ENCODE assay signal across 26 mouse cellular contexts in the genomic region with DNA sequence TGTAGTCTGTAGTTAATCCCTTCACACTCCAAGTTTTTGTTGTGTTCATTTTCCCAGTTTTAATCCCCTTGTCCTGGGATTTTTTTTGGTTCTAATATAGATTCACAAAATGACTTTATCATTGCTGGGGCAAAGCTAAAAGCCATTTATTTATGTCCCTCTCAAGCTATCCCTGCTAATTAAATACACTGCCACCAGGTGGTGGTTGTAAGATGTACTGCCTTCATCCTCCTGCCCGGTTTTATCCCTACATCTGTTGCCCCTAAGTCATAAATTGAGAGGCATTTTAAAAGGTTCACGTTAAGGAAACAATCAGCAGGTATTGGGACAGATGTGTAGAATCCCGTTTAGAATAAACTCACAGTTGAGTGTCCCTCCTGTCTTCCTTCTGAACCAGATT. TPM values are rescaled to one million over a fixed set of nuclear protein-coding genes. Genes with fewer than 3 reads are reported as not detected.
DNase-seq lines count a peak whose midpoint lies in the region; ATAC-seq and TF ChIP-seq lines count a peak whose summit lies in the region.
"Had no signal": no experiment of that assay in that cellular context is flagged by ENCODE, and none has a peak within 500 bp of the region (broad histone marks: within the 10 kb centered on the region; RNA-seq: fewer than 3 reads in every experiment).

No protein-coding gene starts in this region.

- H3K27me3 ChIP-seq in forebrain, postnatal 0 days (ENCODE audit: insufficient read depth, low read length), result no peaks in the 10 kb centered on the region
- no peaks in the 10 kb centered on the region for H3K27me3 ChIP-seq in forebrain, embryonic 14.5 days (replicated peaks; ENCODE audit: control insufficient read depth, insufficient read depth, low read length)
- no peaks in the 10 kb centered on the region for H3K27me3 ChIP-seq in kidney, postnatal 0 days (ENCODE audit: insufficient read depth, low read length)
- no peaks in the 10 kb centered on the region for H3K27me3 ChIP-seq in midbrain, postnatal 0 days (ENCODE audit: insufficient read depth, low read length)
- H3K27me3 ChIP-seq in midbrain, embryonic 15.5 days (replicated peaks), result no peaks in the 10 kb centered on the region
- H3K27me3 ChIP-seq: embryonic facial prominence, embryonic 12.5 days; embryonic facial prominence, embryonic 15.5 days; forebrain, embryonic 15.5 days; hindbrain, embryonic 13.5 days had no signal

- ATAC-seq in forebrain, postnatal 0 days, result no peak
- no peak for ATAC-seq in forebrain, embryonic 14.5 days
- ATAC-seq in kidney, postnatal 0 days (replicated peaks; ENCODE audit: low FRiP score, low read depth), result no peak
- ATAC-seq in midbrain, postnatal 0 days (ENCODE audit: low FRiP score), result no peak
- no peak for ATAC-seq in midbrain, embryonic 15.5 days (replicated peaks)
- ATAC-seq: activated CD4-positive, CD25-positive, alpha-beta regulatory T cell, adult 4 months; CD4-positive, CD25-positive, alpha-beta regulatory T cell, adult 4 months; forebrain, embryonic 15.5 days; hindbrain, embryonic 16.5 days; inflammation-experienced regulatory T-cells, adult 6 months had no signal

- DNase-seq in forebrain, postnatal 0 days, result no peak
- DNase-seq in forebrain, embryonic 14.5 days (ENCODE audit: low spot score), result no peak
- no peak for DNase-seq in kidney, postnatal 0 days (ENCODE audit: low spot score)
- DNase-seq in kidney, postnatal 25 days, result no peak
- no peak for DNase-seq in midbrain, postnatal 0 days (ENCODE audit: low spot score)
- DNase-seq in brain, embryonic 14.5 days (ENCODE audit: low read depth), result no peak
- DNase-seq in kidney, adult 18-20 months, result no peak
- DNase-seq: adrenal gland, adult 8-10 months; adrenal gland, postnatal 25 days; cerebellum, adult 2 months; cerebellum, postnatal 25 days; gastrocnemius, postnatal 10 days had no signal

- H3K36me3 ChIP-seq in forebrain, postnatal 0 days (ENCODE audit: insufficient read depth), result no peaks in the 10 kb centered on the region
- H3K36me3 ChIP-seq in forebrain, embryonic 14.5 days (ENCODE audit: control insufficient read depth, insufficient read depth, low read length), result no peaks in the 10 kb centered on the region
- H3K36me3 ChIP-seq in kidney, postnatal 0 days (ENCODE audit: insufficient read depth, low read length), result no peaks in the 10 kb centered on the region
- H3K36me3 ChIP-seq in midbrain, postnatal 0 days (ENCODE audit: insufficient read depth, low read length), result no peaks in the 10 kb centered on the region
- no peaks in the 10 kb centered on the region for H3K36me3 ChIP-seq in midbrain, embryonic 15.5 days (replicated peaks)
- H3K36me3 ChIP-seq: embryonic facial prominence, embryonic 12.5 days; embryonic facial prominence, embryonic 15.5 days; forebrain, embryonic 15.5 days; hindbrain, embryonic 13.5 days had no signal

- peak; percentile 40; the same call in 1 of the 2 replicates for TF ChIP-seq CTCF in forebrain, postnatal 0 days (IDR thresholded peaks at IDR 0.05; ENCODE audit: low read depth)
- peak; percentile 43; the same call in 1 of the 2 replicates for TF ChIP-seq CTCF in kidney, postnatal 0 days (IDR thresholded peaks at IDR 0.05; ENCODE audit: low read depth)
- peak; percentile 50 for TF ChIP-seq CTCF in midbrain, postnatal 0 days (IDR thresholded peaks at IDR 0.05)
- peak; percentile 27; the same call in 1 of the 2 replicates for TF ChIP-seq CTCF in brain, embryonic 14.5 days (IDR thresholded peaks at IDR 0.05; ENCODE audit: borderline replicate concordance, extremely low read depth, insufficient read depth, insufficient read length)

- H3K9ac ChIP-seq in forebrain, postnatal 0 days, result no peak overlapping the region
- H3K9ac ChIP-seq in forebrain, embryonic 14.5 days (ENCODE audit: low read length), result no peak overlapping the region
- H3K9ac ChIP-seq in kidney, postnatal 0 days (ENCODE audit: low read depth, low read length), result no peak overlapping the region
- no peak overlapping the region for H3K9ac ChIP-seq in midbrain, postnatal 0 days (replicated peaks; ENCODE audit: low read length, poor library complexity, severe bottlenecking)
- H3K9ac ChIP-seq in midbrain, embryonic 15.5 days, result no peak overlapping the region
- H3K9ac ChIP-seq: embryonic facial prominence, embryonic 12.5 days; embryonic facial prominence, embryonic 15.5 days; forebrain, embryonic 15.5 days; hindbrain, embryonic 13.5 days had no signal

- WGBS in forebrain, postnatal 0 days, result 50% methylated on average over 3 of the region's 3 CpGs
- WGBS in forebrain, embryonic 14.5 days, result 46% methylated on average over 3 of the region's 3 CpGs
- WGBS in kidney, postnatal 0 days, result 17% methylated on average over 3 of the region's 3 CpGs
- 43% methylated on average over 3 of the region's 3 CpGs for WGBS in midbrain, postnatal 0 days
- 50% methylated on average over 3 of the region's 3 CpGs for WGBS in midbrain, embryonic 15.5 days

- no peaks in the 10 kb centered on the region for H3K9me3 ChIP-seq in forebrain, postnatal 0 days (ENCODE audit: low read length)
- no peaks in the 10 kb centered on the region for H3K9me3 ChIP-seq in forebrain, embryonic 14.5 days (replicated peaks; ENCODE audit: control insufficient read depth, low read length)
- H3K9me3 ChIP-seq in kidney, postnatal 0 days (replicated peaks; ENCODE audit: low read length), result no peaks in the 10 kb centered on the region
- H3K9me3 ChIP-seq in midbrain, postnatal 0 days (ENCODE audit: low read length), result no peaks in the 10 kb centered on the region
- H3K9me3 ChIP-seq in midbrain, embryonic 15.5 days, result no peaks in the 10 kb centered on the region
- H3K9me3 ChIP-seq: embryonic facial prominence, embryonic 12.5 days; embryonic facial prominence, embryonic 15.5 days; forebrain, embryonic 15.5 days; hindbrain, embryonic 13.5 days had no signal

- H3K4me2 ChIP-seq in forebrain, postnatal 0 days (ENCODE audit: low read depth), result no peak overlapping the region
- no peak overlapping the region for H3K4me2 ChIP-seq in forebrain, embryonic 14.5 days (ENCODE audit: low read length)
- H3K4me2 ChIP-seq in kidney, postnatal 0 days (ENCODE audit: low read length), result no peak overlapping the region
- H3K4me2 ChIP-seq in midbrain, postnatal 0 days (ENCODE audit: low read depth, low read length, poor library complexity, severe bottlenecking), result no peak overlapping the region
- H3K4me2 ChIP-seq in midbrain, embryonic 15.5 days, result no peak overlapping the region
- H3K4me2 ChIP-seq: embryonic facial prominence, embryonic 12.5 days; embryonic facial prominence, embryonic 15.5 days; forebrain, embryonic 15.5 days; heart, embryonic 11.5 days; hindbrain, embryonic 13.5 days had no signal

- H3K4me1 ChIP-seq in forebrain, postnatal 0 days (ENCODE audit: insufficient read depth), result no peaks in the 10 kb centered on the region; the same call in 1 of the 2 replicates
- H3K4me1 ChIP-seq in forebrain, embryonic 14.5 days (ENCODE audit: control insufficient read depth, insufficient read depth, low read length), result no peaks in the 10 kb centered on the region
- H3K4me1 ChIP-seq in kidney, postnatal 0 days (replicated peaks; ENCODE audit: insufficient read depth, low read length), result no peaks in the 10 kb centered on the region
- H3K4me1 ChIP-seq in midbrain, postnatal 0 days (ENCODE audit: insufficient read depth, low read length), result no peaks in the 10 kb centered on the region
- H3K4me1 ChIP-seq in midbrain, embryonic 15.5 days, result no peaks in the 10 kb centered on the region
- H3K4me1 ChIP-seq: embryonic facial prominence, embryonic 12.5 days; embryonic facial prominence, embryonic 15.5 days; forebrain, embryonic 15.5 days; hindbrain, embryonic 13.5 days had no signal

- no peak overlapping the region for H3K27ac ChIP-seq in forebrain, postnatal 0 days (ENCODE audit: low read depth, low read length)
- no peak overlapping the region for H3K27ac ChIP-seq in forebrain, embryonic 14.5 days (ENCODE audit: low read depth, low read length)
- no peak overlapping the region for H3K27ac ChIP-seq in kidney, postnatal 0 days
- H3K27ac ChIP-seq in midbrain, postnatal 0 days (ENCODE audit: low read depth, low read length), result no peak overlapping the region
- no peak overlapping the region for H3K27ac ChIP-seq in midbrain, embryonic 15.5 days
- H3K27ac ChIP-seq: embryonic facial prominence, embryonic 12.5 days; embryonic facial prominence, embryonic 15.5 days; forebrain, embryonic 15.5 days; hindbrain, embryonic 13.5 days had no signal

- H3K4me3 ChIP-seq in forebrain, postnatal 0 days (ENCODE audit: low read depth, low read length), result no peak overlapping the region
- H3K4me3 ChIP-seq in forebrain, embryonic 14.5 days (ENCODE audit: low read depth, low read length), result no peak overlapping the region
- no peak overlapping the region for H3K4me3 ChIP-seq in kidney, postnatal 0 days (replicated peaks; ENCODE audit: low read depth, low read length)
- H3K4me3 ChIP-seq in midbrain, postnatal 0 days (ENCODE audit: low read depth, low read length), result no peak overlapping the region
- no peak overlapping the region for H3K4me3 ChIP-seq in midbrain, embryonic 15.5 days
- H3K4me3 ChIP-seq: embryonic facial prominence, embryonic 12.5 days; embryonic facial prominence, embryonic 15.5 days; forebrain, embryonic 15.5 days; hindbrain, embryonic 13.5 days had no signal

- no peak for TF ChIP-seq POLR2A in brain, embryonic 14.5 days (IDR thresholded peaks at IDR 0.05; ENCODE audit: borderline replicate concordance, extremely low read depth, insufficient read depth, insufficient read length, poor library complexity, severe bottlenecking)

RNA-seq across cellular contexts. Expression of a gene that starts 14.6 kb away (rescaled TPM):
- total RNA-seq in forebrain, postnatal 0 days (2014; rRNA removed), result 31.8 and 35.5 TPM in 2 replicates
- polyA plus RNA-seq in forebrain, postnatal 0 days (2015; fragmentation: Nextera tagmentation; extraction: Ambion mirVana), result 9.7 and 17.3 TPM in 2 replicates
- 3.9 and 5.8 TPM in 2 replicates for polyA plus RNA-seq in forebrain, embryonic 14.5 days (2014; fragmentation: Nextera tagmentation; extraction: Ambion mirVana)
- polyA plus RNA-seq in kidney, postnatal 0 days (2015; fragmentation: Nextera tagmentation; extraction: Ambion mirVana), result 0.04 TPM in 1 of 2 replicates, not detected in the other
- 38.6 and 46.9 TPM in 2 replicates for total RNA-seq in midbrain, postnatal 0 days (2014; rRNA removed)
- 19.8 and 22.5 TPM in 2 replicates for polyA plus RNA-seq in midbrain, postnatal 0 days (2015; fragmentation: Nextera tagmentation; extraction: Ambion mirVana)
- polyA plus RNA-seq in midbrain, embryonic 15.5 days (2015; fragmentation: Nextera tagmentation; extraction: Ambion mirVana), result 20.4 and 21.6 TPM in 2 replicates
- 10.1 and 15.8 TPM in 2 replicates for polyA plus RNA-seq in brain, embryonic 14.5 days (2012; rRNA removed)
- total RNA-seq: adrenal gland, postnatal 25 days; common myeloid progenitor, adult 5-6 weeks; gastrocnemius, adult 18-20 months; hematopoietic stem cell, adult 5-6 weeks had no signal
- polyA plus RNA-seq: activated CD4-positive, CD25-positive, alpha-beta regulatory T cell, adult 4 months; C2C12; CD4-positive, CD25-positive, alpha-beta regulatory T cell, adult 4 months; inflammation-experienced regulatory T-cells, adult 6 months had no signal
